Mouse (Mus musculus) spleen, adult 2 months (tissue): Measurements from ENCODE around the gene Evi5l. TPM values are rescaled to one million over a fixed set of nuclear protein-coding genes. Genes with fewer than 3 reads are reported as not detected.

Experiments used
- DNase-seq, 2 experiments: peaks; one replicate each; pipeline versions ENCODE4 v3.0.0 to v3.0.0-alpha.2; 2012 to 2021; ENCODE audit warnings: low spot score in 2 of 2, low read depth in 1 of 2
- H3K27ac ChIP-seq: fragments of 200-500 bp; 2 replicates; pipeline ENCODE4 v1.5.1; 2012; ENCODE audit warnings: low read length, inconsistent platforms; ENCODE audit not compliant: insufficient read depth
- H3K27me3 ChIP-seq: fragments of 200-500 bp; 2 replicates; pipeline ENCODE4 v1.6.1; 2012; ENCODE audit warnings: mild to moderate bottlenecking, moderate library complexity, low read length, inconsistent platforms; ENCODE audit not compliant: control insufficient read depth, insufficient read depth
- H3K36me3 ChIP-seq: fragments of 200-500 bp; 2 replicates; pipeline ENCODE4 v1.6.1; 2012; ENCODE audit warnings: mild to moderate bottlenecking, low read length, inconsistent platforms; ENCODE audit not compliant: control insufficient read depth, insufficient read depth
- H3K4me1 ChIP-seq: fragments of 200-500 bp; 2 replicates; pipeline ENCODE4 v1.6.1; 2011; ENCODE audit warnings: inconsistent platforms; ENCODE audit not compliant: control insufficient read depth, insufficient read depth, insufficient read length
- H3K4me3 ChIP-seq: fragments of 200-500 bp; 2 replicates; pipeline ENCODE4 v1.5.1; 2011; ENCODE audit warnings: mild to moderate bottlenecking, inconsistent platforms; ENCODE audit not compliant: insufficient read depth, insufficient read length; ENCODE audit errors: extremely low read depth
- CTCF ChIP-seq: fragments of 200-500 bp; IDR thresholded peaks from 2 replicates; pipeline ENCODE4 v1.5.1; 2011; ENCODE audit warnings: mild to moderate bottlenecking, inconsistent platforms; ENCODE audit not compliant: insufficient read depth, insufficient read length, insufficient replicate concordance; ENCODE audit errors: extremely low read depth
- POLR2A ChIP-seq: fragments of 200-500 bp; IDR thresholded peaks from 2 replicates; pipeline ENCODE4 v1.6.1; 2011; ENCODE audit warnings: low read depth, low read length, inconsistent platforms
- WGBS: fragments of 180-500 bp; shearing (Covaris S2); methylation state at CpG from one replicate; pipeline ENCODE4 v1.1.7; 2018; 5-methylcytosine and 5-hydroxymethylcytosine counted together
- polyA plus RNA-seq: library from polyadenylated mRNA; depleted of rRNA; stranded (reverse); fragments of >200 nt; gene quantifications from 2 replicates; pipeline ENCODE4 v1.2.3, GENCODE M21; 2012

The Evi5l gene
- polyA plus RNA-seq, 1 experiment, result 12.9 TPM

DNA sequence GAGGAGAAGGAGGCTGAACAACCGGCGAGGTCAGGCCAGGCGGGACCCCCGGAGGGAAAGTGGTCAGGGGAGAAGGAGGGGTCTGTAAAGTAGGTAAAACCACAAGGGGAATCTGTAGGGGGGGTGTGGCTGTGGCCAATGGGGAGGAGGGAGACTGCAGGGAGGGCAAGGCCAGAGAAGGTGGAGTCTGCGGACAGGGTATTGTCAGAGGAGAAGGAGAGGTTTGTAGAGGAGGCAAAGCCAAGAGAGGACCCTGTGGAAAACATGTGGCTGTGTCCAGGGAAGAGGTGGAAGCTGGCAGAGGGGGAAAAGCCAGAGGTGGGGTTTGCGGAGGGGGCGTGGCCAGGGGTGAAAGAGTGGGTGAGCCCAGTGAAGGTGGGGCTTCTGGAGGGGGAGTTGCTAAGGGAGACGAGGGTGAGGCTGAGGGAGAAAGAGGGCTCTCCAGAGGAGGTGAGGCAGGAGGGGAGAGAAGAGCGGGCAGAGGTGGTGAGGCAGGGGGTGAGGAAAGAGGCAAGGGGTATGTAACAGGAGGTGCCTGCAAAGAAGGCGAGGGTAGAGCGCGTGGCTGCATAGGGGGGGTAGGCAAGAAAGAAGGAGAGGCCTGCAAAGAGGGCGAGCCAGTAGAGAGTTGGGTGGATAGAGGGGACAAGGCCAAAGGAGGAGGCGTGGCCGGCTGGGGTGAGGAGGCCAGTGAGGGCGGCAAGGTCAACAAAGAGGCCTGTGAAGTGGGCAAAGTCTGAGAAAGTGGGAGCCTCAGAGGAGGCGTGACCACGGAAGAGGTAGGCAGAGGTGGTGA is 47.0 kb downstream of the Evi5l start:
- H3K36me3 ChIP-seq, result no peaks in the 10 kb centered on the region
- H3K27ac ChIP-seq, result peak overlapping the region; percentile 1; the same call in 1 of the 2 replicates
- WGBS, result 1% methylated on average over 18 of the region's 18 CpGs
- H3K4me1 ChIP-seq, result peaks cover 14% of the 10 kb centered on the region
- H3K27me3 ChIP-seq, result peaks cover 13% of the 10 kb centered on the region
- DNase-seq, result peak in 1 of 2 experiments; percentile 39
- TF ChIP-seq POLR2A, result no peak
- TF ChIP-seq CTCF, result no peak
- peak overlapping the region; percentile 45 for H3K4me3 ChIP-seq

DNA sequence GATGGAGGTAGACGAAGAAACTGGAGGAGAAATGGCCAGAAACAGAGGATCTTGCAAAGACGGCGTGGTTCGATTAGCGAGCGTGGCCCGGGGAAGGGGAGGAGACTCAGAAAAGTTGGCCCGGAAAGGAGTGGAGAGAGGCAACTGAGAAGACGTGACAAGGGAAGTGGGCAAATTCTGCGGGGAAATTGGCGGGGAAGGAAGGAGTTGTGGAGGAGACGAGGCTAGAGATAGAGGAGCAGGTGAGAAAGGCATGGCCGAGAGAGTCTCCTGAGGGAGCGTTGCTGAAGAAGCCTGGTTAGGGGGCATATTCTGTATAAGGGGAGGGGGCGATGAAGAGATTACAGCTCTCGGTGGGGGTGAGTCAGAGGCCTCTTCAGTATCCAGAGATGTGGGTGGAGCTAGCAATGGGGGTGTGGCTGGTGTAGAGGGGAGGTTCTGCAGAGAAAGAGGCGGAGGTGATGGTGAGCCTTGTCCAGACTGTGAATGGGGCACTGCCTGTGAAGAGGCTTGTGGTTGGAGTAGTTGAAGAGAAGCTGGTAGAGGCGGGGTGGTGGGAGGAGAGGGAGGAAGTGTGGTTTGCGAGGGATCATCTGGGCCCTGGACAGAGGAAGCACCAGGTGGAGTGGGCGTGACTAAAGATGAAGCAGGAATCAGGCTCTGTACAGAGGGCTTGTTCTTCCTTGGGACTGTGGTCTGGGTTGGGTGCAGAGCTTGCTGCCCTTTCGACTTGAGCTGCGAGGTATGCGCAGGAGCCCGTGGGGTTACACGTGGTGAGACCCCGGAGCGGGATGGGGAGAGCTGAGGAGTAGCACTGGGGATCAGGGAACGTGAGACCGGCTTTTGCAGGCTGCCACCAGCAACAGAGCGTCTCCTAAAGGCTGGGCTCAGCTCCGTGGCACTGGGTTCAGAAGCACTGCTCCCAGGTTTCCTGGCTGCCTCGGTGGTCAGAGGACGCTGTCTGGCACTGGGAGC is 47.9 kb downstream of the Evi5l start:
- DNase-seq, result peak; percentile 18 to 49
- peak overlapping the region; percentile 1; the same call in 1 of the 2 replicates for H3K27ac ChIP-seq
- no peaks in the 10 kb centered on the region for H3K36me3 ChIP-seq
- peaks cover 13% of the 10 kb centered on the region for H3K27me3 ChIP-seq
- WGBS, result 4% methylated on average over 33 of the region's 33 CpGs
- no peak for TF ChIP-seq CTCF
- no peak for TF ChIP-seq POLR2A
- peak overlapping the region; percentile 45 for H3K4me3 ChIP-seq
- H3K4me1 ChIP-seq, result peaks cover 14% of the 10 kb centered on the region

DNA sequence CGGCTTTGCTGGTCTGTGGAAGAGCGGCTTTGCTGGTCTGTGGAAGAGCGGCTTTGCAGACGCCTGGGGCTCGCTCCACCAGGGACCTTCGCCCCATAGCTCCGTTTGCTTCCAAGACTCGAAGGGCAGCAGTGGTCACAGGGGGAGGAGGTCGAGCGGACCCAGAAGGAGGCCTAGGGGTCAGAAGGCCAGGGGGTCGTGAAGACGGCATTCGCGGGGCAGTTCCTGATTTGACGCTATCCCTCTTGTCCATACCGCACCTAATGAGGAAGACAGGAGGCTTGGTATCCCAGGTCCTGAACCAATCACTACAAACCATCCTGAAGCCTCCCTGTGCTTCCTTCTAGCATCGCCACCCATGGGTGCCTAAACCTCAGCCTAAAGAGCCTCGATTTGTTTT is 49.9 kb downstream of the Evi5l start:
- WGBS, result 45% methylated on average over 18 of the region's 18 CpGs
- TF ChIP-seq POLR2A (no peak), CTCF (no peak)
- H3K4me1 ChIP-seq, result peaks cover 14% of the 10 kb centered on the region
- H3K36me3 ChIP-seq, result no peaks in the 10 kb centered on the region
- no peak for DNase-seq
- H3K27me3 ChIP-seq, result peaks cover 13% of the 10 kb centered on the region
- H3K4me3 ChIP-seq, result no peak overlapping the region
- H3K27ac ChIP-seq, result no peak overlapping the region

DNA sequence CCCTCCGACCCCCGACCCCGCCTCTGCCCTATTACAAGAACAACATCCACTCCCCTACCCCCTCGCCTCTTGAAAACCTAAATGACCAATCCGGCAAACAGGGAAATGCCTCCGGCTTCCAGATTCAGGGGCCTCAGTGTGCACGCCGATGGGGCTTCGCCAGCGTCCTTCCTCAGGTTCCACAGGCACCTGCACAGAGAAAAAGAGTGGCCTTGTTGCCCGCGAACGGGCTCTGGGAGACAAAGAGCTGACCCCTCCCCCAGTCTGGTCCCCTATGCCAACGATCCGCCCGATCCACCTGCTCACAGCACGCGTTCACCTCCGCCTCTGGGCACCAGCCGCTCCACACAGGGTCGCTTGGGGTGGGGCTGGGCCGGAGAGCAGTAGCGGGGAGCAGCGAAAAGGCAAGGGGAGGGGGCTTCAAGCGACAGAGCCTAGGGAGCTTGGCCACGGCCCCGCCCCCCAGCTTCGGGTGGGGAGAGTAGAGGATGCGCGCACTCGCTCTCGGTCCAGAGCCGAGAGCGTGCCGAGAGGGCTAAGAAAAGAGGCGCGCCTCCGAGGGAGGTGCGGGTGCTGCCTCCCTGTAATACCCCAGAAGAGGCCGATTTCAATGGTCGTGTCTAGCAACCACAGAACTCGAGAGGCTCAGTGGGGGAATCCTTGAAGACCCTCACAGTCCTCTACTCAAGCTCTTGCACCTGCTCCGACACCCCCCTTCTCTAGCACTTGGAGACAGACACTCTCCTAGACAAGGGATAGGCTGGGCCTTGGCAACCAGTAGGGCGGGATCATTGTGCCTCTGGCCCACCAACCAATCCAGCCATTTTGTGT is 50.6 kb downstream of the Evi5l start, which contains the start of gene Prr36:
Gene Prr36 (minus strand): TSS at position 669 of the 831 bp plus-strand sequence.
- peaks cover 13% of the 10 kb centered on the region for H3K27me3 ChIP-seq
- no peak within 1 kb of the TSS; the same call in 1 of the 2 replicates for H3K4me3 ChIP-seq
- no peaks in the 10 kb centered on the region for H3K36me3 ChIP-seq
- H3K4me1 ChIP-seq, result peaks cover 14% of the 10 kb centered on the region
- no peak for TF ChIP-seq POLR2A
- no peak for TF ChIP-seq CTCF
- 7% methylated on average over 44 of the region's 44 CpGs for WGBS
- DNase-seq, result no peak
- no peak within 1 kb of the TSS for H3K27ac ChIP-seq

DNA sequence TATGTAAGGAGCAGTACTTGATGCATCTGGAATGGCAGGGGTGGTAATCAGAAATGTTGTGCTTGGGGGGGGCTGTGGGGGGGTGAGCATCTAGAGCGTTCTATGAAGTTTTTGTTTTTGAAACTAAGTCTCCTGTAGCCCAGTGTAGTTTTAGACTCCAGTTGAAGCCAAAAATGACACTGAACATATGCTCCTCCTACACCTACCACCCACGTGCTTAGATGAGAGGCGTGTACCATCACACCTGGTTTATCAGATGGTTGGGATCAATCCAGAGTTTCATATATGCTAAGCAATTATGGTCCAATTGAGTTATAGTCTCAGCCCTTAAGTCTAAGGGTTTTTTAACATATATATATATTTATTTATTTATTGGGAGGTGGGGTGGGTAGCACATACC is 53.2 kb downstream of the Evi5l start:
- WGBS, result 89% methylated on average over 3 of the region's 3 CpGs
- no peak for DNase-seq

DNA sequence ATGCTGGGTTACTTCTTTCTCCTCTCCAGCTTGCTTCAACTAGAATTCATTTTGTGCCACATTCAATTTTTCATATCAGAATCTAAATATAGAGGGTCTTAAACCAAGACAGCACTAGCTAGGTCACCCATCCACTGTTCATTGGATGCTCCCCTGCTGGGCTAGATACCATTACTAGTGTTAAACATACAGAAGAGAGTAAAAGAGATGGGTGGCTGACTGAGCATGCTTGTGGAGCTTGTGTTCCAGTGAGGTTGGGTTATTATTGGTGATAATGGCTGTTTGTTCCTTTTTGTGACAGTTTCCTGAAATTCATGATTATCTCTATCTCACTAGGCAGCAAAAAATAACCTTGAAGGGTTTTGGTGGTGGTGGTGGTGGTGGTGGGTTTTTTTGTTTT is 55.7 kb downstream of the Evi5l start:
- Histone ChIP-seq H3K4me3 (no peak overlapping the region), H3K27ac (no peak overlapping the region), H3K27me3 (peaks cover 7% of the 10 kb centered on the region), H3K4me1 (peaks cover 1% of the 10 kb centered on the region), H3K36me3 (no peaks in the 10 kb centered on the region)
- DNase-seq, result no peak
- TF ChIP-seq POLR2A (no peak), CTCF (no peak)

More for the DNA sequence above, 53.2 kb downstream of the Evi5l start:
- Histone ChIP-seq H3K27ac (no peak overlapping the region), H3K4me1 (peaks cover 6% of the 10 kb centered on the region), H3K36me3 (no peaks in the 10 kb centered on the region), H3K4me3 (no peak overlapping the region), H3K27me3 (peaks cover 13% of the 10 kb centered on the region)
- TF ChIP-seq POLR2A (no peak), CTCF (no peak)
